Mouse (Mus musculus) heart, adult 8-10 months (tissue): ENCODE results near the gene Tsnaxip1. TPM values are rescaled to one million over a fixed set of nuclear protein-coding genes. Genes with fewer than 3 reads are reported as not detected.

Experiments
- DNase-seq: peaks from one replicate; pipeline ENCODE4 v3.0.0; 2022; ENCODE audit warnings: low spot score
- total RNA-seq, 4 experiments: library from RNA; stranded (reverse); gene quantifications; 2 replicates each; pipeline ENCODE4 v1.2.4; 2022

Gene Tsnaxip1
- total RNA-seq, 4 experiments from 2014 or later: not detected

DNA sequence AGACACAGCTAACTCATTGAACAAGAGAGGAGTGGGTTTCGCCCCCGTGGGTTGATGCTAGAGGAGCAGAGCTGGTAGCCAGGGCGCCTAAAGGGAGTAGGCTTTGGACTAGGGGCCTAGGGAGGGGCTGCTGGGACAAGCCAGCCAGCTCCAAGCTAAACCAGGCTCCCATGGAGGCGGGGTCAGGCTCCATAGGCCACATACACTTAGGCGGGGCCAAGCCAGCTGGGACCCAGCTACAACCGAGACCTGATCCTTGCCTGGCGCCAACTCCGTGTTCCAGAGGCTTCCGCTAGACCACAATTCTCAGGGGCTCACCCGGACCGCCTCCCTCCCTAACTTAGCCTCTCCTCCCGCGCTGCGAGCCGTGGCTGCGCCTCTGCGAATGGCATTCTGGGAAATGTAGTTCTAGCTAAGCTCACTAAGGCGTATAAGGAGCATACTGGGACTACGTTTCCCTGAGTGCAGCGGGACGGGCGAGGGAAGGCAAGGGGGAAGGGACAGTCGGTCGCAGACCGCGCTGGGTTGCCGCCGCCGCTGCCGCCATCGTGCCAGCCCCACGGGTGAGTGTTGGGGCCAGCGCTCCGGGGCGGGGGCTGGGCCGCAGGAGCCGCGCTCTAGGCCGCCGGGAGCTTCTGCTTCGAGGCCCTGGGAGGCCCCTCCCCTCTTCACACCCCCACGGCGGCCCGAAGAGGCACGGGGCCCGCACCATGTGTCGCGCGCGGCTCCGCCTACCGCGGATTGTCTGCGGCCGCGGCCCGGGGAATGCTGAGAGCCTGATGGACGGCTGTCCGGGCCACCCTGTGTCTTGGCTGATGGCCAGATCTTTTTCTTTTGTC, 32.8 kb downstream of the Tsnaxip1 start, which contains the start of gene Nutf2:
Gene Nutf2, plus strand, starts transcription at position 438 of the 839 bp plus-strand sequence.
- peak; percentile 98 for DNase-seq

DNA sequence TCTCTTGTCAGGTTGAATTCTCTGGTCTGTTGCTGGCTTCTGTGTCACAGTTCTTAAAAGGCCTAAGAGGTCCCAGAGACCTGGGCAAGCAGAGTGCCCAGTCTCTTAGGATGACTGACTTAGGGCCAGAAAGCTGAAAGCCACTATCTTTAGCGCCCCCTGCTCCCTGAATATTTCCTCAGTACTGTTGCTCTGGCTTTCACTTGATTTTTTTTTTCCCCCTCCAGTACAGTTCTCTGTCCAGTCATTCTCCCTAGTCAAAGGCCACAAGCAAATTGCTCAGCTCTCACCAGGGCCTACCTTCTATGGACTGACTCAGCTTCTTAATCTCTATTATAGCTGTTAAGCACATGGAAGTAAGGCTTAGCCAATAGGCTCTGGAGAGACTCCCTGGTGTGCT, 34.4 kb downstream of the Tsnaxip1 start:
- DNase-seq: no peak

DNA sequence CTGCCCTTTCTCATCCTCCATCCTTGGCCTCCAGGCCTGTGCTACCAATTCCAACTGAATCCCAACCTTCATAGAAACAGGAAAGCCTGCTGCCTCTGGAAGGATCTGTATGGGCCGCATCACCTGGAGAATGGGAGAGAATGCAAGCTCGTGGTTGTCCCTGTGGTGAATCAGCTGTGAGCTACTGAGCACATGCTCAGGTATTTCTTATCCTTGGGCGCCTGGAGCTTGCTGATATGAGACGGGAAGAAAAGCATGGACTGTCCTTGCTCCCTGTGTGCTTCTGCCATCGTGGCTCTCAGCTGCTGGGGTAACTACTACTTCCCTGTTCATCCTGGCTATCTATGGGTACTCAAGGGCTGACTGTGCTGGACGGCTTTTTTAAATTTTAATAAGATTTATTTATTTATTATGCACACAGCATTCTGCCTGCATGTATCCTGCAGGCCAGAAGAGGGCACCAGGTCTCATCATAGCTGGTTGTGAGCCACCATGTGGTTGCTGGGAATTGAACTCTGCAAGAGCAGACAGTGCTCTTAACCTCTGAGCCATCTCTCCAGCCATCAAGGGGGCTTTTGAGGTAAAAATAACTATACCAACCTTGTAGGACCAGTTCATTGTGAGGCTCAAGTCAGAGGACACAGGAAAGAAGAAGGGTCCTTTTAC, 39.0 kb downstream of the Tsnaxip1 start:
- DNase-seq: no peak

GRCm38 (mm10) chr8:105874301-105874700, 46.8 kb downstream of the Tsnaxip1 start:
- DNase-seq: peak; percentile 76

- peak; percentile 87 for DNase-seq
These were observed 53.4 kb downstream of the Tsnaxip1 start, which contains the start of gene Edc4 for GRCm38 (mm10) chr8:105880754-105881520. Edc4 (plus strand) TSS chr8:105880881.

DNA sequence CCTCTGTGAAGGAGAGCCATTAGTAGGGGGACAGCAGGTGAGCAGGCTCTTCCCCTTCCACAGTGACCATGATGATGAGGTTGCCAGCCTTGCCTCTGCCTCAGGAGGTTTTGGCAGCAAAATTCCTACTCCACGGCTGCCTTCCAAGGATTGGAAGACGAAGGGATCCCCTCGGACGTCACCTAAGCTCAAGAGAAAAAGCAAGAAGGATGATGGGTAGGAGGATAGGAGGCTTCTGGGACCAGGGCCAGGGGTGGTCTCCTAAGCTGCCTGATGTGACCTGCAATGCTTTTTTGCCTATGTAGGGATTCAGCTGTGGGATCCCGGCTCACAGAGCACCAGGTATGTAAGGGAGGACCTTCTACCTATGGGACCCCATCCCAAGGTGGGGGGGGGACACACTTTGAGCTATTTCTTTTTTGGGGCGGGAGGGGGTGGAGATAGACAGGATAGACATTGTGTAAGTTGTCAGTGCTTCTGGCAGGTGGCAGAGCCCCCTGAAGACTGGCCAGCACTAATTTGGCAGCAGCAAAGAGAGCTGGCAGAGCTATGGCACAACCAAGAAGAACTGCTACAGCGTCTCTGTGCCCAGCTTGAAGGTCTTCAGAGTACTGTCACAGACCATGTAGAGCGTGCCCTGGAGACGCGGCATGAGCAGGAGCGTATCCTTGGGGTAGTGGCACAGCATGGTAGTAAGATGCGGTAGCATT, 62.4 kb downstream of the Tsnaxip1 start:
- DNase-seq: no peak

GRCm38 (mm10) chr8:105890870-105891269, 63.3 kb downstream of the Tsnaxip1 start:
- DNase-seq: peak; percentile 46

DNA sequence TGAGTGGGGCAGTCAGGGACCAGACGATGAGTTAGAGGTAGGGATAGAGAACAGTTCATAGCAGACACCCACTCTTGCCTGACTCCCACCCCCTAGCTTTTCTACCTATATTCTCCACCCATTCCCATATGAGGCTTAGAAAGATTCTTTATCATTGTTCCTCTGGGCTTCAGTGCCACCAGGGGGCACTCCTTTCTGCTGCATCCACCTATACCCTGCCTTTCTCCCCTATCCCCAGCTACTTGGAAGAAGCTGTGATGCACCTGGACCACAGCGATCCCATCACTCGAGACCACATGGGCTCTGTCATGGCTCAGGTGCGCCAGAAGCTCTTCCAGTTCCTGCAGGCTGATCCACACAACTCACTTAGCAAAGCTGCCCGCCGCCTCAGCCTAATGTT, 64.9 kb downstream of the Tsnaxip1 start:
- no peak for DNase-seq

DNA sequence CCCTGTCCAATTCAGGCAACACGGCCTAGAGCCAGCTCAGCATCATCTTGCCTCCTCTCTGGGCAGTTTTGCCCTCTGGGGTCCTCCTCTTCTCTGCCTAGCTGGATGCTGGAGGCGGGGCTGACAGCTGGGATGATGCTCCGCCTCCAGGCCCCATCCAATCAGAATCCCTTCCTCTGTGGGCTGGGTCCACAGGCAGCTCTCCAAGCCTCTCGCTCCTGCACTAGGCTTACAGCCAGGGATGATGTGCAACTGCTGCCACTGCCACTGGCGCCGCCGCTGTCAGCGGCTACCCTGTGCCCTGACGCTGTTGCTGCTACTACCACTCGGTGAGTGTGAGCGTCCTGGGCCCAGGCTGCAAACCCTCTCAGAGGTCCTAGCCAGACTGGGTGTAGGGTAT, 65.8 kb downstream of the Tsnaxip1 start, which contains the start of gene Nrn1l:
Gene Nrn1l, plus strand, starts transcription at position 229 of the 400 bp plus-strand sequence.
- DNase-seq: peak; percentile 53

Other genes starting within 250 kb of the Tsnaxip1 start
- 10 to 100 TPM; 45.5 to 50.0 (median 47.4) TPM for gene Ripor1, start 222.5 kb upstream of the Tsnaxip1 start, total RNA-seq
- gene Ctcf, start 191.2 kb upstream of the Tsnaxip1 start, total RNA-seq: 10 to 100 TPM; 37.4 to 46.3 (median 40.7) TPM
- gene Agrp, start 190.3 kb upstream of the Tsnaxip1 start, total RNA-seq: not detected
- gene Carmil2, start 141.5 kb upstream of the Tsnaxip1 start, total RNA-seq: under 1 TPM; 0.13 to 0.22 (median 0.14) TPM
- 10 to 100 TPM; 10.2 to 11.5 (median 10.5) TPM for gene Acd, start 126.6 kb upstream of the Tsnaxip1 start, total RNA-seq
- 1 to 10 TPM; 5.9 to 8.1 (median 7.0) TPM for gene Pard6a, start 126.6 kb upstream of the Tsnaxip1 start, total RNA-seq
- not detected for gene 4933405L10Rik, start 120.1 kb upstream of the Tsnaxip1 start, total RNA-seq
- 1 to 10 TPM; 1.2 to 2.7 (median 2.3) TPM for gene Enkd1, start 119.5 kb upstream of the Tsnaxip1 start, total RNA-seq
- 1 to 10 TPM; 2.8 to 3.9 (median 3.5) TPM for gene Gfod2, start 69.1 kb upstream of the Tsnaxip1 start, total RNA-seq
- gene Ranbp10, start 381 bp upstream of the Tsnaxip1 start, total RNA-seq: 10 to 100 TPM; 17.4 to 20.0 (median 18.7) TPM
- 1 to 10 TPM; 2.0 to 2.6 (median 2.5) TPM for gene Cenpt, start 25.5 kb downstream of the Tsnaxip1 start, total RNA-seq
- 10 to 100 TPM; 26.4 to 30.7 (median 28.0) TPM for gene Thap11, start 27.4 kb downstream of the Tsnaxip1 start, total RNA-seq
- 10 to 100 TPM; 16.4 to 44.3 (median 30.6) TPM for gene Nutf2, start 32.8 kb downstream of the Tsnaxip1 start, total RNA-seq
- 10 to 100 TPM; 23.6 to 25.6 (median 24.2) TPM for gene Edc4, start 53.1 kb downstream of the Tsnaxip1 start, total RNA-seq
- 1 to 10 TPM in 1 of 4 experiments, under 1 TPM in 3; 0.49 to 1.1 (median 0.85) TPM for gene Nrn1l, start 65.8 kb downstream of the Tsnaxip1 start, total RNA-seq
- gene Pskh1, start 72.7 kb downstream of the Tsnaxip1 start, total RNA-seq: 10 to 100 TPM; 15.6 to 19.2 (median 18.1) TPM
- under 1 TPM in 1 of 4 experiments, not detected in 3; 0.44 TPM for gene Ctrl, start 106.1 kb downstream of the Tsnaxip1 start, total RNA-seq
- gene Psmb10, start 110.7 kb downstream of the Tsnaxip1 start, total RNA-seq: 10 to 100 TPM; 54.6 to 72.9 (median 62.2) TPM
- 1 to 10 TPM in 1 of 4 experiments, under 1 TPM in 3; 0.34 to 1.7 (median 0.57) TPM for gene Lcat, start 115.7 kb downstream of the Tsnaxip1 start, total RNA-seq
- gene Slc12a4, start 138.4 kb downstream of the Tsnaxip1 start, total RNA-seq: 10 to 100 TPM; 39.9 to 50.4 (median 43.5) TPM
- gene Dpep3, start 151.7 kb downstream of the Tsnaxip1 start, total RNA-seq: not detected
- 10 to 100 TPM in 1 of 4 experiments, 1 to 10 TPM in 3; 8.5 to 10.9 (median 8.7) TPM for gene Dus2, start 163.6 kb downstream of the Tsnaxip1 start, total RNA-seq
- not detected for gene Dpep2nb, start 178.2 kb downstream of the Tsnaxip1 start, total RNA-seq
- gene Ddx28, start 184.2 kb downstream of the Tsnaxip1 start, total RNA-seq: 10 to 100 TPM; 11.0 to 12.4 (median 11.2) TPM
- 10 to 100 TPM; 14.1 to 19.5 (median 18.0) TPM for gene Nfatc3, start 231.1 kb downstream of the Tsnaxip1 start, total RNA-seq